Comparison of ENCODE assay signal across 9 mouse cellular contexts in the genomic region with DNA sequence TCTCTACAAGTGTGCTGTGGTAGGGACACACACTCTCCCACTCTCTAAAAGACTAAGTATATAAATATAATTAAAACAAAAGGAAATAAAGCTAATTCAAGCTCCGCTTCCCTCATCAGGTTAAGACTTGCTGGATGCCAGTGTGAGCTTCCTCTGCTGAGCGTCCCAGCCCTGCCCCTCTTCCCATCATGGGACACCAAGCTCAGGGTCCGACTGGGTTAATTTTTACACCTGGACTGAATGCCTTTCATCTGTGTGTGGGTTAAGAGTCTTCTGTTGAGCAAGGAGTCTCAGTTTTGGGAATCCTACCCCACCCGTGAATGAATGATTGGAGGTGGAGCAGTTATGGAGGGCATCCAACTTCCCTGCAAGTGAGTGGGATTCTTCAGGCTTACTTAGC. TPM values are rescaled to one million over a fixed set of nuclear protein-coding genes. Genes with fewer than 3 reads are reported as not detected.
A peak's percentile ranks its signal among the peaks of the same experiment; 100 is the strongest.
DNase-seq lines count a peak whose midpoint lies in the region; ATAC-seq and TF ChIP-seq lines count a peak whose summit lies in the region.
"Had no signal": no experiment of that assay in that cellular context is flagged by ENCODE, and none has a peak within 500 bp of the region (broad histone marks: within the 10 kb centered on the region; RNA-seq: fewer than 3 reads in every experiment).

No protein-coding gene starts in this region.

- H3K4me3 ChIP-seq in erythroblast, embryonic 14.5 days (replicated peaks) = peak overlapping the region; percentile 60
- H3K4me3 ChIP-seq in embryonic facial prominence, embryonic 14.5 days (ENCODE audit: low read depth, low read length) = peak overlapping the region; percentile 38
- no peak overlapping the region for H3K4me3 ChIP-seq in kidney, adult 2 months (ENCODE audit: insufficient read depth, low read depth, low read length)
- 0 out of 2 replicates have a peak overlapping the region, but pooled peaks have one; percentile 16 for H3K4me3 ChIP-seq in midbrain, embryonic 11.5 days (ENCODE audit: low read depth, low read length)

- no peak for TF ChIP-seq CTCF in kidney, adult 2 months (conservative IDR thresholded peaks at IDR 0.05; ENCODE audit: insufficient read depth, insufficient read length, low read depth, low read length)

- no peak for ATAC-seq in erythroblast, adult 5-6 weeks (replicated peaks; ENCODE audit: low FRiP score, poor library complexity, severe bottlenecking)
- ATAC-seq in embryonic facial prominence, embryonic 14.5 days (ENCODE audit: low read depth) = no peak
- ATAC-seq in midbrain, embryonic 11.5 days (ENCODE audit: low FRiP score) = no peak

- H3K36me3 ChIP-seq in erythroblast, embryonic 14.5 days (ENCODE audit: control insufficient read depth) = no peaks in the 10 kb centered on the region
- H3K36me3 ChIP-seq in embryonic facial prominence, embryonic 14.5 days (ENCODE audit: control insufficient read depth, insufficient read depth, low read length) = no peaks in the 10 kb centered on the region
- no peaks in the 10 kb centered on the region for H3K36me3 ChIP-seq in kidney, adult 2 months (ENCODE audit: control insufficient read depth, insufficient read depth, low read length)
- H3K36me3 ChIP-seq in midbrain, embryonic 11.5 days (ENCODE audit: control insufficient read depth, insufficient read depth, low read length) = no peaks in the 10 kb centered on the region

- peak overlapping the region; percentile 64 for H3K4me2 ChIP-seq in embryonic facial prominence, embryonic 14.5 days (ENCODE audit: low read depth, low read length)
- H3K4me2 ChIP-seq in midbrain, embryonic 11.5 days = peak overlapping the region; percentile 35

- no peaks in the 10 kb centered on the region for H3K9me3 ChIP-seq in erythroblast, embryonic 14.5 days (ENCODE audit: control insufficient read depth, low read length)
- no peaks in the 10 kb centered on the region for H3K9me3 ChIP-seq in embryonic facial prominence, embryonic 14.5 days (ENCODE audit: control insufficient read depth, low read length)
- no peaks in the 10 kb centered on the region for H3K9me3 ChIP-seq in midbrain, embryonic 11.5 days (ENCODE audit: control insufficient read depth, low read length)

- H3K27me3 ChIP-seq in erythroblast, embryonic 14.5 days (ENCODE audit: control insufficient read depth) = no peaks in the 10 kb centered on the region
- no peaks in the 10 kb centered on the region for H3K27me3 ChIP-seq in embryonic facial prominence, embryonic 14.5 days (replicated peaks; ENCODE audit: control insufficient read depth, insufficient read depth, low read length)
- H3K27me3 ChIP-seq in kidney, adult 2 months (replicated peaks; ENCODE audit: control insufficient read depth, insufficient read depth, low read length) = no peaks in the 10 kb centered on the region
- 0 out of 2 replicates have a peak, but pooled peaks cover 2% of the 10 kb centered on the region for H3K27me3 ChIP-seq in midbrain, embryonic 11.5 days (ENCODE audit: control insufficient read depth, insufficient read depth, low read length)

- DNase-seq in embryonic facial prominence, embryonic 14.5 days (ENCODE audit: low spot score) = no peak
- DNase-seq in kidney, adult 2 months = peak; percentile 68
- no peak for DNase-seq in midbrain, embryonic 11.5 days (ENCODE audit: low spot score, missing footprints)
- DNase-seq in layer of hippocampus, postnatal 14 days (ENCODE audit: low spot score in 2 of 2) = no peak
- no peak for DNase-seq in right cerebral cortex, postnatal 4 days
- DNase-seq in thymus, postnatal 36 days = no peak

- peak overlapping the region; percentile 43 for H3K9ac ChIP-seq in embryonic facial prominence, embryonic 14.5 days (ENCODE audit: low read depth, low read length)
- H3K9ac ChIP-seq in midbrain, embryonic 11.5 days (ENCODE audit: low read length) = peak overlapping the region; percentile 62; the same call in 1 of the 2 replicates

- 52% methylated on average over 4 of the region's 4 CpGs for WGBS in embryonic facial prominence, embryonic 14.5 days
- WGBS in kidney, adult 2 months = 52% methylated on average over 4 of the region's 4 CpGs
- 65% methylated on average over 4 of the region's 4 CpGs for WGBS in midbrain, embryonic 11.5 days

- no peak for TF ChIP-seq POLR2A in kidney, adult 2 months (IDR thresholded peaks at IDR 0.05; ENCODE audit: low read depth, low read length)

- H3K4me1 ChIP-seq in erythroblast, embryonic 14.5 days (ENCODE audit: control insufficient read depth) = peaks cover 70% of the 10 kb centered on the region
- peaks cover 27% of the 10 kb centered on the region for H3K4me1 ChIP-seq in embryonic facial prominence, embryonic 14.5 days (ENCODE audit: control insufficient read depth, insufficient read depth, low read length)
- H3K4me1 ChIP-seq in kidney, adult 2 months (ENCODE audit: control insufficient read depth, insufficient read depth, low read length) = no peaks in the 10 kb centered on the region
- peaks cover 24% of the 10 kb centered on the region for H3K4me1 ChIP-seq in midbrain, embryonic 11.5 days (ENCODE audit: control insufficient read depth, insufficient read depth, low read length)

- H3K27ac ChIP-seq in embryonic facial prominence, embryonic 14.5 days (replicated peaks; ENCODE audit: low read depth, low read length) = peak overlapping the region; percentile 88
- peak overlapping the region; percentile 72; the same call in 1 of the 2 replicates for H3K27ac ChIP-seq in kidney, adult 2 months (ENCODE audit: insufficient read depth, low read depth, low read length)
- no peak overlapping the region for H3K27ac ChIP-seq in midbrain, embryonic 11.5 days (ENCODE audit: low read depth, low read length)

RNA-seq across cellular contexts. Expression of gene 1700122O11Rik, which starts 35.6 kb away (rescaled TPM):
- polyA plus RNA-seq in erythroblast, embryonic 14.5 days (2012) = not detected in 2 replicates
- total RNA-seq in erythroblast, adult 5-6 weeks (2015; ENCODE audit: low replicate concordance) = not detected in 2 replicates
- not detected in 2 replicates for total RNA-seq in erythroblast, adult 5-6 weeks (2017; ENCODE audit: low replicate concordance)
- not detected in 2 replicates for polyA plus RNA-seq in embryonic facial prominence, embryonic 14.5 days (2014; fragmentation: Nextera tagmentation; extraction: Ambion mirVana)
- polyA plus RNA-seq in kidney, adult 2 months (2012; rRNA removed) = not detected in 2 replicates
- polyA plus RNA-seq in midbrain, embryonic 11.5 days (2014; fragmentation: Nextera tagmentation; extraction: Ambion mirVana) = not detected in 2 replicates
- total RNA-seq in layer of hippocampus, postnatal 14 days (2021) = not detected
- total RNA-seq: adrenal gland, adult 18-20 months had no signal
